Mouse (Mus musculus) right cerebral cortex, adult 2 months (tissue): ENCODE results near the gene Gpr179.
"Not testable (repeated sequence)": the region's sequence is repeated elsewhere in the genome, so short reads cannot be mapped to it uniquely, and the experiment has no call there.

Experiments
- DNase-seq, 2 experiments: peaks; one replicate each; pipeline ENCODE4 v3.0.0; 2021 to 2022; ENCODE audit warnings: low spot score in 2 of 2

Gpr179 gene

DNA sequence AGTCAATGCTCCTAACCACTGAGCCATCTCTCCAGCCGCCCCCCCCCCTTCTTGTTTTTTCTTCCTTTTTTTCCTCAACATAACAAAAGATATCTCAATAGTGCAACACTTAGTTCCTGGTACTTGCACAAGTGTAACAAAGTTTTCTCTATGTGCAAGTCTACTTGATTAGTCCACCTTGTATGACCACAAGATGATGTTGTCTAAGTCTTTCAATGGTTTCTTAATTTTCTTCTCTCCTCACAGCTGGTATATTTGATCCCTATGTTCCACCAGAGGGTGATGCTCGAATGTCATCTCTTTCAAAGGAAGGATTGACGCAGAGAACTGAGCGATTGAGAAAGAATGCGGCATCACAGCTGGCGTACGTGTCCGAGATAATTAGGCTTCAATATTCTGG is 30.7 kb downstream of the Gpr179 start:
- DNase-seq: no peak

DNA sequence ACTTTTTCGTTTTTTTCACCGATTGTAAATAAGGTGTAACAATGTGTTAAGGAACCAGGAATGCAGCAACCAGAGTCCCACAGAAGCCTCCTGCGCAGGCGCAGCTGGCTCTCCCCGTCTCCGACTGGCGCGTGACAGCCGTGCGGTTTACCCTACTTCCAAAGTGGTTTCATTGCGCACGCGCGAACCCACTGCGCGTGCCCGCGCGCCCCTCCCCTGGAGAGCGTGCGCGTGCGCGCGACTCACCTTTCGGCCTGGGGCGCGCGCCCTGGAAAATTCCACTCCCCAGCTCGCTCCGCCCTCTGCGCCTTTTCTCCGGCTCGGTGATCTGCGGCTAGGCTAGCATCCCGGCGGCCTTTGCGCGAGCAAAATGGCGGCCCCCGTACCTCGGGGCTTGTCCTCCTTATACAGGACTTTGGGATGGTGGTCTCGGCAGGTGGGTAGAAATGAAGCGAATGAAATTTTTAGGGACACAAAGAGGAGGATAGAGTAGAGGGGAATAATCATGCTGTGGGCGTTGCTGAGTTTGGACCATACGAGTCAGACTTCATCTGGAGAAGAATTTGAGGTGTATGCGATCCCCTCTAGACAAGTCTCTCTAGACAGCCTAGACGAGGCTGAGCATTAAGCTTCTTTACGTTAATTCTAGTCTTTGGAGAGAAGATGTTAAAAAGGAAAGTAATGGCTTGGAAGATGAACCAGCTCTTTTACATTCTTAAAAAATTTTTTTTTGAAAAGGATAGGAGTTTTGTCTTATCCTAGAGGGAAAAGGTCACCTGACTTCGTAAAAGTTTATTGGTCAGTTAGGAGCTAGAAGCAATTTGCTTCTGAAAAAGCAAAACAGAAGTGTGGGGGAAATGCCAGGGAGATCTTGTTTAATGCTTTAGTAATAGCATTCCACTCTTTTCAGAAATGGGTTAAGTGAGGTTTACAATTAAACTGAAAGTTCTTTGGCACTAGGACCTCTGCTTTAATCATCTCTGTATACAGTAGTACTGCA is 36.1 kb downstream of the Gpr179 start, which contains the start of gene Mrpl45:
TSS of gene Mrpl45 (plus strand) at position 213 of the 1,000 bp plus-strand sequence.
- peak; percentile 98 to 100 for DNase-seq

DNA sequence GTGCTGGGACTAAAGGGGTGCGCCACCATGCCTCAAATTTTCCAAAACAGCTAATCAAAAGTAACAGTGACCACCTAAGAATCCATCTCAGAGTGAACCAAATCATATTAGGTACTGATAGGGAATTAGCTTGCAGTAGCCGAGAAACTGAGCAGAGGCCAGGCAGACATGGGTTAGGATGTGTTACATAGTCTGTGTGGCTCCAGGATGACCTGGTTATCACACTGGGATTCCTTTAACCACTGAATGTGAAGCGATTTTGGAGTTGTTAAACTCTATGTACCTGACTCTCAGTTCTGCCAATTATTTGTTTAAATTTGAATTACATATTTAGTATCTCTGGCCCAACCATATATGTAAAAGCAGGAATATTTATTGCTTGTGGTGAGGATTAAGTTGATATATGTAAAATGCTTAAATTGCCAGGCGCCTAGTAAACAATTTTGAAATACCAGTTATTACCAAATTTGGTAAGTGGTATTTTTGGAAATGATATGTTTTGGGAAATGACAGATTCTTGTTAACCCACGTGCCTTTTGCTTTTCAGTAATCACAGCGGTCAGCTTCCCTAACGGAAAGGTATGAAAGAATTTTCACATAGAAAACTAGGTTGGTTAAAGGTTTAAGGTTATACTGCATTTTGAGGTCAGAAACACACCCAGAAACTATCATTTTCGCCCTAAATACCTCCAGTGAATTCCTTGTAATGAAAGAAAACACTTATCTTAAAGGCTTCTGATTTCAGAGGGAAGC is 37.0 kb downstream of the Gpr179 start:
- DNase-seq: no peak

DNA sequence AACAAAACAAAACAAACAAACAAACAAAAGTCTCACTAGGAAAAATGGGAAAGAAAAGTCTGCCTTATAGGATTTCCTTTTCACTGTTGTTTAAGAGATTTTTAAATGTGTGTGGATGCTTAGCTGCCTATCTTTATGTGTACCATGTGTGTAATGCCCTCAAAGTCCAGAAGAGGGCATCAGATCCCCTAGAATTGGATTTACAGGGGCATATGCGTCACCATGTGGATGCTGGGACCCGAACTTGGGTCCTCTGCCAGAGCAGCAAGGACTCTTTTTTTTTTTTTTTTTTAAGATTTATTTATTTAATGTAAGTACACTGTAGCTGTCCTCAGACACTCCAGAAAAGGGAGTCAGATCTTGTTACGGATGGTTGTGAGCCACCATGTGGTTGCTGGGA is 37.8 kb downstream of the Gpr179 start:
- no peak for DNase-seq

DNA sequence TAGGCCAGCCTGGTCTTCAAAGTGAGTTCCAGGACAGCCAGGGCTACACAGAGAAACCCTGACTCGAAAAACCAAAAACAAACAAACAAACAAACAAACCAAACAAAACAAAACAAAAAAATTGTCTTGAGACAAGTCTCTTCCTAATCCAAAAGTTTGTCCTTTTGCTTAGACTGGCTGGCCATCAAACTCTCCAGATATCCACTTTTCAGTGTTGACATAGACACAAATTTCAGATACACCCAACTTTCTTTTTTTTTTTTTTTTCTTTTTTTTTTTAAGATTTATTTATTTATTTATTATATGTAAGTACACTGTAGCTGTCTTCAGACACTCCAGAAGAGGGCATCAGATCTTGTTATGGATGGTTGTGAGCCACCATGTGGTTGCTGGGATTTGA is 39.0 kb downstream of the Gpr179 start:
- not testable (repeated sequence) for DNase-seq

DNA sequence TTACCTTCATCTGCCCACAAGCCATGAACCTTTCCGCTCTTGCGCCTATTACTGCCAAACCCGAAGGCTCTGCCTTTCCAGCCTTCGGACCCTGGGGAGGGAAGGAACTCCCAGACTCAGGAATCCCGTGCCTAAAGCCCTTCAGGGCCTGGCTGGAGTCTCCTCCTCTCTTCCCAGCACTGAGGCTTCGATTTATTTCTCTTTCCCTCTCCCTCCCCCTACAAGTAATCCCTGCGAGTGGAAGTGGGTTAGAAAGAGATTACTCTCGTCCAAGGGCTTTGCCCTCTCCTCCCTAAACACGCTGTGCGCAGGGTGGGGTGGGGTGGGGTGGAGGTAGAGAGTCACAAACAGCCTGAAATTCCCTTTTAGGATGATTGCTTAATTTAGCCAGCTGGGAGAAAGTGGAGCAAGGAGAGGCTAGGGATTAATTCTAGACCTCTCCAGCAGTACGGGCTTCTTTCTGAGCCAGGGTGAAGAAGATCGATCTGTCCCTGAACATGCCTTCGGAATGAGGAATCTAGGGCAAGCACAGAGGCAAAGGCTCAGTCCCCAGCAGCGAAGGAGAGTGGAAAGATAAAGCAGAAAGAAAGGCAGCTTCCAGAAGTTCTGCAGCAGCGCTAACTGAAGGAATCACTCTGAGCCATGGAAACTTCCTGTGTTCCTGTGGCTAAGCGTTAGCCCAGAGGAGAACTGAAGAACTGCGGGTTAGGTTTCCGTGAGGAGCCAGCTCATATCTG is 40.8 kb downstream of the Gpr179 start:
- DNase-seq: peak in 1 of 2 experiments; percentile 21

DNA sequence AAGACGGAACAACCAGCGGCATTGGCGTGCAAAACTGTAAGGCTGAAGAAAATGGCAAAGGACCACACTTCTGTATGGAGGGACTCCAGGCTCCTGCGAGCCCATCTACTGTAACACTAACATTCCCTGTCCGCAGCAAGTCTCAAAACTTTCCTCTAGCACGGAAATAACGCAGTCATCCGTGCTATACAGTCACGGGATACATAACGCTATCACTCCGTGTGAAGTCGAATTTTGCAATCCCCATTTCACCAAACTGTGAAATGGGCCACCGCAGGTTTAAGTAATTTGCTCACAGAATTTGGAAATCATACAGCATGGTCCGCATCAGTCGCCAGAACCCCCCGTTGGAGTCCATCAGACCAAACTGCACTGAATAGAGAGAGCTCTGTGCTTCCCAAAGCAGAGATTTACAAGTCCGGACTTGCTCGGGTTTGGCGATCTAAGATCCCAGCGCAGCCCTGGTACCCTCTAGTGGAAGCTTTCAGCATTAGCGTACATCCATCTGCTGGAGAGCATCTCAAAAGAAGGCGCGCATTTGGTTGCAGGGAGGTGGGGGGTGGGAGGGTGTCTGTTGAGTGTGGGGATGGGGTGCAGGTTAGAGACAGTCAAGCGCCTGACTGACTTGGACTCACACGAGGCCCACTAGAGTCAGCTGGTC is 41.8 kb downstream of the Gpr179 start:
- peak; percentile 78 to 80 for DNase-seq

DNA sequence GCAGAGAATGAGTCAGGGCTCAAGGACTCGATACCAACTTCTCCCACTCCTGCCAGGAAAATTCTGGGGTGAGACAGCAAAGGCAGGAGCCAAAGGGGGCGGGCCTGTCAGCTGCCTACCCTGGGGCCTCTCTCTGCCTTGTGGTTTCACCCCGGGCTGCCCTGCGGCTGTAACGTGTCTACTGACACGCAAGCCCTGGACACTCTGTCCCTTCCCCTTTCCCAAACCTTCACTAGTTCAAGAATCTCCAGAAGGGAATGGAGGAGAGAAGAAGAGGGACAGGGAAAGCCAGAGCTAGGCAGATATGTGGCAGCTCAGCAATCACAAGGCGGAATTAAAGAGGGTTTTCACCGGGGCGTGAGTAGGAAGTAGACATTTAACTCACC is 42.4 kb downstream of the Gpr179 start:
- DNase-seq: peak; percentile 31 to 45

DNA sequence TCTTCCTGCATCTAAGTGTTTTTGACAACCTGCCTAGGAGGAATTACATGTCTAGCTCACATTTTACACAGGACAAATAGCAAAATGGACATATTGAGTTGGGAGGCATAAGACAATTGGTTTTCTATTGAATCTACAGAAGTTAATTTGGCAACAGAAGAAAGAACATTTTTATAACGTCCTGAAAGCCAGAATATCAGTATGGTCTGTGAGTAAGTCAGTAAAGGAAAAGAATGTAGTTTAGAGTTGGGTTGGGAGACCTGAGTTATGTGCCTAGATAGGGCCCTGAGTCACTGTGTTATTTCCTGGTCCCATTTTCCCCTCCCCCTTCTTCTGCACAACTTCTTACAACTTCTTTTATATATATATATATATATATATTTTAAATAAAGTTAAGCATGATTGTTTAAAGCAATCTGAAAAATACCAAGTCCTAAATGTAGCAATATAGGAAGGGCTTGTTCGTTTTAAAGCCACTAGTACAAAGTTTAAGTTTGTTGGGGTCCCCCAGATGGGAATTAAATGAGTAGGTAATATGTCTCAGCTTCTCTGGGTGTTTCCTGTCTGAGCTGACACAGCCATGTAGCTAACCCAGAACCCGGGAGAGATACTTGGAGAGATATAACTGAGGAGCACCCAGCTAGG is 42.9 kb downstream of the Gpr179 start:
- no peak for DNase-seq

DNA sequence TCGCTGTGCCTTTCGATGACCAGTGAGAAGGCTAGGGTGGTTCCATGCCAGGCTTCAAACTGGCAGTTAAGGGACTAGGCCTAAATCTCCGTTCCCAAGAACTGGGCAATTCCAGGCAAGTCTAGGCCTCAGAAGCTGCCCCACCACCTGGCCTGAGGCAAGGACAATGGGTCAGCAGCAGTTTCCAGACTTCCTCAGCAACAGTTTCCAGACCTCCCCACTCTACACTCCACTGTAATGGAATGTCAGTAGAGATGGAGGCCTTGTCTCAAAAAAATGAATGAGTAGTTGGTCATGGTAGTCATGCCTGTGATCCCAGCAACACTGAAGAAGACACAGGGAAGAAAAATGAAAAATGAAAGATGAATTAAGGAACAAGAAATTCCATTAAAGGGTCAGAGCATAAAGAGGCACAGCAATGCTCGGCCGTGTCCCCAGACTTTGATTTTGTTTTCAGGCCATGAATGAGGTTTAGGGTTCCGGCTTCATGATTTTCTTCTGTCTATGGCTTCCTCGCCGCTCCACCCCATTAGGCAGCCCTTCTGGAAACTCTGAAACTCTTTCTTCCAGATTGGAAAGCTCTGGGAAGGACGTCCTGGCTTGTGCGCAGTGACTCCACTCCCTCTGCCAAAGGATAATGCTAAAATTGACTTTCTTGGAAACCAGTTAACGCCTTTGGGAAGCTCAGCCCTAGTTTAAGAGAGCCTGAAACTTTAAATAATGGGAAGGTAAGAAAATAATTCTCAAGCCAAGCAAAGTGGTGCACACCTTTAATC is 44.4 kb downstream of the Gpr179 start:
- DNase-seq: no peak

DNA sequence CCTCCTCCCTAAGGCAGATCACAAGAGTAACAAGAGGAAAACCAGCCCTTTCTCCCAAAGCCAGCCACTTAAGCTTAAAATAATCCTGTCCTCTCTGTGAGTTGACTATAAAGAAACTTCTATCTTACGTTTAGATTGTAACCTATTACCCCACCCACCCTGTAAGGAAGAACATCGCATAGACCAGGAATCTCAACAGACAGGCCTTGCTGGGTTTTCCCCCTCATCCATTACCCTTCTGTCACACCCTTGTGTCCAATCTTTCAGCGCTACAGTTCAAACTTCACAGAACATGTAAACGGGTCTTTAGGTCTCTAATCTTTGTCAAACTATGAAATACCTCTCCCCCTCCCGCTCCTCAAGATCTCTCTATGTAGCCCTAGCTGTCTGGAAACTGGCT is 47.2 kb downstream of the Gpr179 start:
- DNase-seq: no peak

DNA sequence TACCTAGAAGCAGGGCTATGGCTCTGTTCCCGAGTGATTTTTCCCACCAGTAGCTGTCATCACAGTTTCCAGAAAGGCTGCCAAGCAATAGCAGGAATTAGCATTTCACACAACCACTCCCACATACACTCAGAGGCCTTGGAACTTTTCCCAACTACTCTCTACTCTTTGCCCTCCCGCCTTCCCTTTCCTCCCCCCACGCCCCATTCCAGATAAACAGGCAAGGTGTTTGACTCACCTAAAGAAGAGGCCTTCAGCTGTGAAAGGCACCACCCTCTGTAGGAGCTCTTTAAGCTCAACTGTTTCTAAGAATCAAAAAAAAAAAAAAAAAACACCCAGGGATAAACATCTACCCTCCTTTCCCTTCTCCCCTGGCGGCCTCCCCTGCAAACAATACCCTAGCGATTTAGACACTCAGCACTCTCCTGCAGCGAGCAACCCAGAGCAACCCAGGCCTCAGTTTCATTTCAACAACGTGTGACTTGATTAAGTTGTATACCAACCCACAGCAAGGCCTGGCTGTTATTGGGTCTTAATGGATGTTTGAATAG is 49.6 kb downstream of the Gpr179 start:
- peak; percentile 32 to 43 for DNase-seq

DNA sequence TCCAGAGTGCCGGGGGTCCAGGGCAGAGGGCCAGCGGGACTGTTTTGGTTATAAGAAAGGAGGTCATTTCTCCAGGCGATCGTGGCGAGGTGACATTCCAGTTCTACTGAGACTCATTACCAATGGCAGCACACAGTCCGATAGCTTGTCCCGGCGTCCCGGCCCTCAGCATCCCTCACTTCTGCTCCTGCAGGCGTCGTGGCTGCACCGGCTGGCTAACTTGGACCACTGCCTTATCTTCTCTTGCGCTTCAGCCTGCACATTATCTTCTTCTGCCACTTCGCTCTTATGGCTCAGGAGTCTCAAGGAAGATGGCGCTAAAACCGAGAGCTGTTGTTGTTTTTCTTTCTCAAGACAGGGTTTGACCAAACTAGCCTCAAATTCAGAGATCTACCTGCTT is 50.5 kb downstream of the Gpr179 start:
- no peak for DNase-seq

DNA sequence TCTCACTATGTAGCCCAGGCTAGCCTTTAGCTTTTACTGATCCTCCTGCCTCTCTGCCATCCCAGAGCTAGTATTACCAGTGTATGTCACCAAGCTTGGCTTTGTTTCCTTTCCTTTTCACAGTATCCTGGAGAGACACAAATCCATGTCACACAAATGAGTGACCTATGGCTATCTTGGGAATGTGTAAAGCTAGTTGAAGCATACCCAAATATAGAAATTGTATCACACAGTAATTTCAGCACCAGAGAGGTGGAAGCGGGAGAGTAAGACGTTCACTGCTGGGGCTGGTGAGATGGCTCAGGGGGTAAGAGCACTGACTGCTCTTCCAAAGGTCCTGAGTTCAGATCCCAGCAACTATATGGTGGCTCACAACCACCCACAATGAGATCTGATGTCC is 51.9 kb downstream of the Gpr179 start:
- DNase-seq: no peak

DNA sequence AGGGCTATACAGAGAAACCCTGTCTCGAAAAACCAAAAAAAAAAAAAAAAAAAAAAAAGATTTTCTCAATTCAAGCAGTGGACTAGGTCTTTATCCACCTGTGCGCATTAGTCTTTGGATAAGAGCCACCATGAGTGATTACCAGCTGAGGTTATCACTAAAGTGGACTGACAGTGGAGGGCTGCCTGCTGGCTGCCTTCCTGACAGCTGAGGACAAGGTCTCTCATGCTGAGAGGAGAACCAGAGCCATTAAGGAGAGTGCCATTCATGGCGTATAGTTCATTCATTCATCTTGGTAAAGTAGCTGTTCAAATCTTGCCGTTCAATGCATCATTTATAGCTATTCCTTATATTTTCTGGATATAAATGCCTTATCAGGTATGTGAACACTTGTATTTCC is 55.3 kb downstream of the Gpr179 start:
- DNase-seq: no peak

DNA sequence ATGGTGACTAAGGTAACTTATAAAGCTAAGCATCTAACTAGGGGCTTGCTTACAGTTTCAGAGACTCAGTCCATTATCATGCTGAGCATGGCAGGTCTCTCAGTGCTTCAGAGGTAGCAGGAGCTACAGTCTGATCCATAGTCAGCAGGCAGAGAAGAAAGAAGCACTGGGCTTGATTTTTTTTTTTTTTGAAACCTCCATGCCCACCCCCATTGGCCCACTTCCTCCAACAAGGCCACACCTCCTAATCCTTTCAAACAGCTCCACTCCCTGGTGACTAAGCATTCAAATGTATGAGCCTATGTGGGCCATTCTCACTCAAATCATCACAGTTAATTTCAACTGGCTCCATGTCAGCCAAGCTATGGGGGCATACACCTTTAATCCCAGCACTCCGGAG is 59.1 kb downstream of the Gpr179 start:
- DNase-seq: no peak

DNA sequence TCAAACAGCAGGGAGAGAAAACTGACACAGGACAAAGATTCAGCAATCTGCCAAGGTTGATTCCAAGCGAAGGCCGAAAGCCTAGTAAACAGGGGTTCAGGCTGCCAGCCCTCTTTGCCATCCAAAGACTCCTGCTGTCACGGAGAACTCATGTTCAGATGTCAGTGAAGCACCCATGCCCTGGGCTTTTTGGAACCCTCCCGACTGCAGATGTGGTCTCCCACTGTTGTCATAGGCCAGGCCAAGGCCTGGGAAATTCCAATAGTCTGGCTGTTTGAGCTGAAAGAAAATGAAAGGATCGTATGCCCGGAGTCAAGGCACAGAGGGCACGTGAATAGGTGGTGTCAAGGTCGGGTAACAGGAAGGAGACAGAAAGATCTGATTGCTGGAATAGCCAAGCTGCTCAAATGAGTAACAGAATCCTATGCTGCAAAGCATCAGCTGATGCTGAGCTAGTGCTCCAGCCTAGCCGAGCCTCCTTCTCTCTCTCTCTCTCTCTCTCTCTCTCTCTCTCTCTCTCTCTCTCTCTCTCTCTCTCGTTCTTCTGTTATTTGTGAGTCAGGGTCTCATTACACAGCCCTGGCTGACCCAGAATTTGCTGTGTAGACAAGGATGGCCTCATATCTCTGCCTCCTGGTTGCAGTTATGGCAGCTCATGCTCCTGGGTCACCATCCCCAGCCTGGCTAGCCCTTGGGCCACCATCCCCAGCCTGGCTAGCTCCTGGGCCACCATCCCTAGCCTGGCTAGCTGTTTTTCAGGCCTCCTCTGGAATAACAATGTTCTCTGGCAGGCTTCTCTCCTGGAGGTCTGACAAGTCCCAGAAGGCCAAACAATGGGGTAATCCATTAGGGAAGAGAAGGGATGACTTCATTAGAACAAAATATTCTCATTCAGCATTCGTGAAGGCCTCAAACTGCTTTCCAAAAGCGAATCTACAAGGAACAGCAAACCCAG is 62.3 kb downstream of the Gpr179 start:
- DNase-seq: no peak

DNA sequence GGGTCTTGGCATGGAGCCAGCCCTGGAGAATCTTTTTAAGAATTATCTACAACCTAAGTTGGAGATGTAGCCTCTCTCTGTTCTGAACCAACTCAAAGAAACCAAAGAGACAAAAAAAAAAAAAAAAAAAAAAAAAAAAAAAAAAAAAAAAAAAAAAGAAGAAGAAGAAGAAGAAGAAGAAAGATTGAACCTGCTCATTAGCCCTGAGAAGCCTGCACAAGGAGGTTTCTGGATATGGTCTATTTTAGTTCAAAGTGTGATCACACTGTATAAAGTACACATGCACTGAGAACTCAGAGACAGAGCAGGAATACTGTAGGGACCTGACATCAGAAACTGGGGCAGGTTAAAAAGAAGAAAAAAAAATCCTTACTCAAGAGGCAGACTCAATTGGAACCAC is 64.2 kb downstream of the Gpr179 start:
- DNase-seq: no peak

DNA sequence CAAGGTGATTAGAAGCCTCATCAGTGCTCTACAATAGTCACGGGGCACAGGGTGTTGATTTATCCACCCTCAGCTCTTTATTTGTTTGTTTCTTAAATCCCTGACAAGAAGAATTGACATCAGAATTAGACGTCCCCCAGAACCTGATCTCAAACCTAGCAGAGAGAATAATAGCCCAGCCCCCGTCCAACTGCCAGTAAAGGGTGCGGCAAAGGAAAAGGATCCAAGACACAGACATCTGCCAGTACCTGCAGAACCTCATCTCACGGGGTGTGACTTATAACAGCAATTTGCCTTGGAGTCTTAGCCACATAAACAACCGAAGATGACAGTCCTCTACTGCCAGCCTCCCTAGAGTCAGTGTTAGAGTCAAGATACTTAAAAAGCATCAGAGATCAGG is 64.9 kb downstream of the Gpr179 start:
- DNase-seq: no peak
